Mouse (Mus musculus) limb, embryonic 11.5 days (tissue): Measurements from ENCODE around the gene Carmil1. TPM values are rescaled to one million over a fixed set of nuclear protein-coding genes. Genes with fewer than 3 reads are reported as not detected.

Experiments used
- ATAC-seq: fragments of 200-750 bp; cut with Nextera tagmentation; 2 replicates; pipeline ENCODE4 v1.8.0; 2017; ENCODE audit warnings: low read depth; ENCODE audit not compliant: insufficient number of reproducible peaks, low FRiP score, low TSS enrichment
- DNase-seq: peaks from one replicate; pipeline ENCODE4 v3.0.0-alpha.2; 2015; ENCODE audit warnings: low spot score
- H3K27ac ChIP-seq: fragments of 300-500 bp; sonication (generic); replicated peaks from 2 replicates; pipeline ENCODE4 v1.5.1; 2014; ENCODE audit warnings: low read depth, mild to moderate bottlenecking, low read length
- H3K27me3 ChIP-seq: fragments of 300-500 bp; sonication (generic); 2 replicates; pipeline ENCODE4 v1.6.1; 2014; ENCODE audit warnings: mild to moderate bottlenecking, low read length, mixed read lengths; ENCODE audit not compliant: control insufficient read depth, insufficient read depth
- H3K36me3 ChIP-seq: fragments of 300-500 bp; sonication (generic); 2 replicates; pipeline ENCODE4 v1.6.1; 2014; ENCODE audit warnings: mild to moderate bottlenecking, low read length, moderate library complexity, mixed read lengths; ENCODE audit not compliant: control insufficient read depth, insufficient read depth
- H3K4me1 ChIP-seq: fragments of 300-500 bp; sonication (generic); 2 replicates; pipeline ENCODE4 v1.6.1; 2014; ENCODE audit warnings: low read length, mixed read lengths; ENCODE audit not compliant: control insufficient read depth, insufficient read depth
- H3K4me2 ChIP-seq: fragments of 300-500 bp; sonication (generic); 2 replicates; pipeline ENCODE4 v1.6.1; 2014; ENCODE audit warnings: low read depth, mild to moderate bottlenecking, moderate library complexity; ENCODE audit not compliant: severe bottlenecking
- H3K4me3 ChIP-seq: fragments of 300-500 bp; sonication (generic); 2 replicates; pipeline ENCODE4 v1.5.1; 2014; ENCODE audit warnings: low read depth, low read length
- H3K9ac ChIP-seq: fragments of 300-500 bp; sonication (generic); 2 replicates; pipeline ENCODE4 v1.6.1; 2014; ENCODE audit warnings: mild to moderate bottlenecking, low read length
- H3K9me3 ChIP-seq: fragments of 300-500 bp; sonication (generic); 2 replicates; pipeline ENCODE4 v1.6.1; 2016; ENCODE audit warnings: low read length; ENCODE audit not compliant: control insufficient read depth
- WGBS: fragments of 180-500 bp; shearing (Covaris S2); extraction: QIAGEN DNeasy Blood & Tissue Kit; methylation state at CpG from one replicate; pipeline ENCODE4 v1.1.7; 2014; 5-methylcytosine and 5-hydroxymethylcytosine counted together
- polyA plus RNA-seq: library from polyadenylated mRNA; unstranded; fragments of >200 nt; fragmentation: Nextera tagmentation; extraction: Ambion mirVana; gene quantifications from 2 replicates; pipeline ENCODE4 v1.2.1, GENCODE M21; 2014

Carmil1 gene
- polyA plus RNA-seq, 1 experiment from 2014 or later, result 29.4 TPM

DNA sequence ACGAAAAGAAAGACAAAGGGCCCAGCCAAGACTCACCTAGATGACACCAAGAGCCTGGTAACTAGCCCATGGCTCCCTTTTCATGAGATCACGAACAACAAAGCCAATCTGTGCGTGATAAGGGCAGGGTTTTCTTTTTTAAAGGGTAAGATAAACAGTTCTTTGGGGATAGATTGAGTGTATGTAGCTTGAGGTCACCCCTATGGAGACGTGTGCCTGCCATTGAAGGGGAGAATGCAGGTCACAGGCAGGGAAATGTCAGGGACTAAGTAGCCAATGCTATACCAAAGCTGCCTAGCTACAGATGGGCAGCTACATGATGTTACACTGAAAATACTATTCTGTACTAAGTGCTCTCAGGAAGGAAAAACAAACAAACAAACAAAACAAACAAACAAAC lies 120.6 kb downstream of the Carmil1 start:
- Histone ChIP-seq H3K9me3 (no peaks in the 10 kb centered on the region), H3K27me3 (no peaks in the 10 kb centered on the region), H3K4me2 (no peak overlapping the region), H3K36me3 (no peaks in the 10 kb centered on the region), H3K4me3 (no peak overlapping the region), H3K9ac (no peak overlapping the region), H3K27ac (0 out of 2 replicates have a peak overlapping the region, but pooled peaks have one; percentile 30), H3K4me1 (no peaks in the 10 kb centered on the region)
- no peak for DNase-seq
- WGBS, result 88% methylated on average over 4 of the region's 4 CpGs
- ATAC-seq, result no peak

DNA sequence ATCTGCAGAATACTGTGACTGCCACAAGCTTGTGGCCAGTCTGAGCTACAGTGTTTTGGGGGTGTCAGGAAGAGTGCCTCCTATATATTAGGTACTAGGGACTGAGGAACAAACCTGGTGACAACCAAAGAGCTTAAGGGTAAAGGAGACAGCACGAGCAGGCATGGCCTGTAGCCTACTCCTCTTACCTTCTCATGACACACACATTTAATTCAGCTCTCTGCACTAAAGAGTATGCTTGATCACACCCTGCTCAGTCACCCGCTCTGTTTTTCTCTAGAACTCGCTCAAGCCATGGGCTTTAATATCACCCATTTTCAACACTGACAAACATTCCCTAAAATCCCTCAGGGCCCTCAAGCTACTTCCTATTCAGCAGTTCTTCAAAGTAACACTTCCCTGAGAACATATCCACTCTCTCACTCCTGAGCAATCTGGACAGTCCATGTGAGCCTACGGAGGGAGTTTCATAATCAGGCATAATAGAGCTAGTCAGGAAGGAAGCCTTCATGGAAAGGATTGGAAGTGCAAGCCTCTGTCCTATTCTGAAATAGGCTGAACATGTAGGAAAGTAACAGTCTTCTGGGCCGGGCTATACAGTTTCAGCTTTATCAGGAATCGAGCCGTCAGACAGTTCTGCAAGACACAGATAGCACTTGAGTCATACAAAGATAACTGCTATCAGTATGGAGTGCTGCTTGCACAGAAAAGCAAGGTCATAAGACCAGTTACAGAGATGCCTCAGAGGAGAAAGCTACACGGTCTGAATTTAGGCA lies 121.2 kb downstream of the Carmil1 start:
- no peaks in the 10 kb centered on the region for H3K27me3 ChIP-seq
- no peak overlapping the region for H3K9ac ChIP-seq
- no peaks in the 10 kb centered on the region for H3K9me3 ChIP-seq
- H3K4me2 ChIP-seq, result no peak overlapping the region
- 89% methylated on average over 8 of the region's 8 CpGs for WGBS
- ATAC-seq (no peak), DNase-seq (no peak)
- H3K4me3 ChIP-seq, result no peak overlapping the region
- no peak overlapping the region for H3K27ac ChIP-seq
- no peaks in the 10 kb centered on the region for H3K36me3 ChIP-seq
- 0 out of 2 replicates have a peak, but pooled peaks cover 2% of the 10 kb centered on the region for H3K4me1 ChIP-seq

DNA sequence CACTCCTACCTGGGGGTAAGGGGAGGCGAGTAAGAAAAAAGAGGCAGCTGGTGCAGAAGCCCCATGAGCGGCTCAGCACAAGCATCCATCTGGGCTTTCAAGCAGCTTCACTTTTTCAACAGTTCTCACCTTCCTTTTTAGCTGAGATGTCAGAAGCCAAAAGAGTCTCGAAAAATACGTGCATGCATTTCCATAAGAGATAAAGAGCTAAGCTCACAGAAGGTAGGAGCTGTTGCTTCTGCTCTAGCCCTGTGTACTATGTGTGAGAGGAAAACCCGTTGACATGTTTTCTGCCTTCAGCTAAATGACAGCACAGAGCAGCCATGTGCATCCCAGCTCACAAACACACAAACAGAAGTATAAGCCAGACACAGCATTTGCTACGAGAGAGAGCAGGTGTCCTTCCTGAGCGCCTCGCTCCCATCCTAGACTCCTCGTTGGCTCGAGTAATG lies 123.0 kb downstream of the Carmil1 start:
- no peaks in the 10 kb centered on the region for H3K36me3 ChIP-seq
- 0 out of 2 replicates have a peak, but pooled peaks cover 2% of the 10 kb centered on the region for H3K4me1 ChIP-seq
- H3K27me3 ChIP-seq, result no peaks in the 10 kb centered on the region
- H3K4me3 ChIP-seq, result no peak overlapping the region
- H3K9me3 ChIP-seq, result no peaks in the 10 kb centered on the region
- H3K9ac ChIP-seq, result no peak overlapping the region
- DNase-seq (no peak), ATAC-seq (no peak)
- no peak overlapping the region for H3K27ac ChIP-seq
- H3K4me2 ChIP-seq, result no peak overlapping the region
- 89% methylated on average over 10 of the region's 10 CpGs for WGBS

DNA sequence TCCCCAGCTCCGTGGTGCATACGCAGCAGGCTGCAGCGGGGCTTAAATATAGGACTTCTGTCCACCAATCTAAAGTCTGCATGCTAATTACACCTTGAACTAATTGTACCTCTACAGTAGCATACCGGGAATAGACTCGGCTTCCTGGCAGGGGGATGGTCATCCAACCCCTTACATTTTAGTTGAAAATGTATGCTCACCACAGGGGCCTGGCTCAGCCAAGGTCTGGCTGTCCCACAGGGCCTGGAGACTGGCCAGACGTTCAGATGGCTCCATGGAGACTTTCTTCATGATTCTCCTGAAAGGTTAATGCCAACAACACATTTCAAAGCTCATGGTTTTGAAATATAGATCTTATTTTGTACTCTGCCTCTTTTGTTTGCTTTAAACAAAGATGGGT lies 125.4 kb downstream of the Carmil1 start:
- no peak overlapping the region for H3K9ac ChIP-seq
- H3K4me3 ChIP-seq, result no peak overlapping the region
- no peaks in the 10 kb centered on the region for H3K27me3 ChIP-seq
- DNase-seq (no peak), ATAC-seq (no peak)
- H3K27ac ChIP-seq, result no peak overlapping the region
- 26% methylated on average over 6 of the region's 6 CpGs for WGBS
- 0 out of 2 replicates have a peak, but pooled peaks cover 2% of the 10 kb centered on the region for H3K4me1 ChIP-seq
- no peaks in the 10 kb centered on the region for H3K9me3 ChIP-seq
- H3K36me3 ChIP-seq, result no peaks in the 10 kb centered on the region
- no peak overlapping the region for H3K4me2 ChIP-seq

DNA sequence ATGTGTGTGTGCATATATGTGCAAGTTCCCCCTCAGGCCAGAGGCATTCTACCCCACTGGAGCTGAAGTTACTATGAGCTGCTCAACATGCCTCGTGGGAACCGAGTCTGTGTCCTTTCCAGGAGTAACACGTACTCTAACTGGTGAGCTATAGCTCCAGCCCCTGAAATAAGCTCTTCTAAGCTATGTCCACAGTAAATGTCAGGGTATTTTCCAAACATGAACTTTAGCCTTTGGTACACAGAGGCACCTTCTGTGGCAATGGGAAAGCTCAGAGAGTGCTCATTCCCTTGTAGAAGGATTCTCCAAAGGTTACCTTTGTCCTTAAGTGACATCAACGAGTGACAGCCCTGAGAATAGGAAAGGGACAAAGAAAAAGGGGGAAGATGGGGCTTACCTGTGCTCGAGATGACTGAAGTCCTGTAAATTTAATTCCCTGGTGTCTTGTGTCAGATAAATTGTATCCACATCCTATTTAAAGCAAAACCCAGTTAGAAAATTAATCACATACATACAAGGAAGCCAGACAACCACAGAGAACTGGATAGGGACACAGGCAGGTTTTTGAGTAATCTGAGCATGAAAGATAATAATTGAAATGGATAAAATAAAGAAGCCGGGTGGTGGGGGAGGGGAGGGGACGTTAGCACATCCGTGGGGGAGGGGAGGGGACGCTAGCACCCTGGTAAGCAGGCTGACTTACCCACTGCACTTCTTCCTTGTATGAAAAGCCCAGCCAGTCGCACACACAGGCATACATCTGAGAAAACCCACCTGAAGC lies 126.1 kb downstream of the Carmil1 start:
- 0 out of 2 replicates have a peak, but pooled peaks cover 2% of the 10 kb centered on the region for H3K4me1 ChIP-seq
- H3K36me3 ChIP-seq, result no peaks in the 10 kb centered on the region
- no peak overlapping the region for H3K4me3 ChIP-seq
- DNase-seq, result no peak
- H3K9me3 ChIP-seq, result no peaks in the 10 kb centered on the region
- H3K4me2 ChIP-seq, result no peak overlapping the region
- WGBS, result 56% methylated on average over 10 of the region's 10 CpGs
- no peaks in the 10 kb centered on the region for H3K27me3 ChIP-seq
- no peak overlapping the region for H3K27ac ChIP-seq
- no peak for ATAC-seq
- H3K9ac ChIP-seq, result no peak overlapping the region

DNA sequence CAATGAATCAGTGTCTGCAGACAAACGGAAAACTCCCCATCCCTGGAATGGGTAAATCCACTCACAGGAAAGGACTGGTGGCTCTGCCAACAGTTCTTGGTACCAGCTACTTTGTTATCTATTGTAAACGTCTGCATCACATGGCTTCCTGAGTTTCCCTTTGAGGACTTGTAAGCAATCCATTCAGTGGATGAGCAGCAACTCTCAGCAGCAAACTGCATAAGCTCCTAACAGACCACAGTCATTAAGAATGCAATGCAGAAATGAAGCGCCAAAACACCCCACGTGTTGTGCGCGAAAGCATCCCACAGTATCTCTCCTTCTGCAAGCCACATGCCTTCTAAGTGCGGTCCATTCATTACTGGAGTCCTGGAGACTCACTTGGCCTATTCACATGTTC lies 128.0 kb downstream of the Carmil1 start:
- 0 out of 2 replicates have a peak, but pooled peaks cover 2% of the 10 kb centered on the region for H3K4me1 ChIP-seq
- DNase-seq (no peak), ATAC-seq (no peak)
- WGBS, result 71% methylated on average over 7 of the region's 7 CpGs
- H3K4me3 ChIP-seq, result no peak overlapping the region
- no peak overlapping the region for H3K4me2 ChIP-seq
- H3K27me3 ChIP-seq, result no peaks in the 10 kb centered on the region
- no peaks in the 10 kb centered on the region for H3K36me3 ChIP-seq
- no peak overlapping the region for H3K27ac ChIP-seq
- no peak overlapping the region for H3K9ac ChIP-seq
- H3K9me3 ChIP-seq, result no peaks in the 10 kb centered on the region

DNA sequence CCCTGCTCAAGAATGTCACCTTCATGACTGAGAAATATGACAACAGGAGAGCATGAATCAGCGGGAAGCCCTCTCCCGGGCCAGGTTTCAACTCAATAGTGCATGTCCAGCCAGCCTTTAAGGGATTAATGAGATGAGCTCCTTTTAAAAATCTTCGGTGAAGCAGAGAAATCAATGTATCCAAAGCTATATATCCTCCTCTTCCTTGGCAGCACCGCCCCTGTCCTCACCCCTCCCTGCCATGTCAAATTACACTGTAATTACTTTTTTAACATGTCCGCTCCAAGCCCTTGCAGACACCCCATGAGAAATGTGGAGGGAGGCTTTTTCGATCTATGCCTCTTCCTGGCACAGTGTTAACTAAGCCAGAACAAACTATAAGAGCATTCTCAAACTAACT lies 129.3 kb downstream of the Carmil1 start:
- no peaks in the 10 kb centered on the region for H3K27me3 ChIP-seq
- DNase-seq, result no peak

DNA sequence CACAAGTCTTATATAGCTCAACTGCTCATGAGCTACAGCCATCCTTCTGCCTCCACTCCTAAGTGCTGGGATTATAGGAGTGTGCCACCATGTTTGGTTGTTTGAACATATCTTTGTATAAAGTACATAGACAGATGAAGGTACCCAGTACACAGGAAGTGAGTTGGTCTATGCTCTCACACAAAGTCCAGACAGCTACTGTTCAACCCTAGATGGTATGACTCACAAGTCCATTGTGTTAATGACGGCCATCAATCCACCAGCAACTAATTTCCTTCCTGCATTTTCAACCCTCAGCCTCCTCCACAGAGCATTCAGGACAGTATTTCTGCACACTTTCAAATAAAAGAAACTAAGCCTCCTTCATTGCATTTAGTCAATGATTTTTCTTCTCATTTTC lies 132.0 kb downstream of the Carmil1 start:
- H3K4me3 ChIP-seq, result no peak overlapping the region
- no peak overlapping the region for H3K27ac ChIP-seq
- H3K9ac ChIP-seq, result no peak overlapping the region
- H3K27me3 ChIP-seq, result no peaks in the 10 kb centered on the region
- DNase-seq (no peak), ATAC-seq (no peak)
- H3K4me1 ChIP-seq, result no peaks in the 10 kb centered on the region
- no peak overlapping the region for H3K4me2 ChIP-seq
- no peaks in the 10 kb centered on the region for H3K36me3 ChIP-seq
- H3K9me3 ChIP-seq, result no peaks in the 10 kb centered on the region
- WGBS, result 76% methylated on average over 1 of the region's 1 CpGs

More for the DNA sequence above, 129.3 kb downstream of the Carmil1 start:
- H3K4me1 ChIP-seq, result 0 out of 2 replicates have a peak, but pooled peaks cover 2% of the 10 kb centered on the region
- no peak overlapping the region for H3K27ac ChIP-seq
- H3K9ac ChIP-seq, result no peak overlapping the region
- H3K4me2 ChIP-seq, result no peak overlapping the region
- ATAC-seq, result no peak
- no peaks in the 10 kb centered on the region for H3K9me3 ChIP-seq
- 74% methylated on average over 6 of the region's 6 CpGs for WGBS
- no peak overlapping the region for H3K4me3 ChIP-seq
- H3K36me3 ChIP-seq, result no peaks in the 10 kb centered on the region
